Mouse (Mus musculus) cerebellum, postnatal 10 days (tissue): ENCODE data around the gene Enpp3.
"Not testable (repeated sequence)": the region's sequence is repeated elsewhere in the genome, so short reads cannot be mapped to it uniquely, and the experiment has no call there.

Experiments used
- DNase-seq, 2 experiments: peaks; one replicate each; pipeline ENCODE4 v3.0.0; 2021; ENCODE audit warnings: mixed read lengths in 2 of 2

Enpp3 gene

GRCm38 (mm10) chr10:24821990-24822676 lies 20.5 kb downstream of the Enpp3 start:
- DNase-seq, result no peak

GRCm38 (mm10) chr10:24819526-24819925 lies 23.1 kb downstream of the Enpp3 start:
- no peak for DNase-seq

- no peak for DNase-seq
These were observed 32.0 kb downstream of the Enpp3 start for GRCm38 (mm10) chr10:24810639-24811038.

GRCm38 (mm10) chr10:24806756-24807155 lies 35.9 kb downstream of the Enpp3 start:
- DNase-seq, result no peak

GRCm38 (mm10) chr10:24805876-24806275 lies 36.7 kb downstream of the Enpp3 start:
- DNase-seq, result no peak

- DNase-seq, result no peak
These were observed 37.5 kb downstream of the Enpp3 start for GRCm38 (mm10) chr10:24805173-24805572.

GRCm38 (mm10) chr10:24802742-24803244 lies 39.8 kb downstream of the Enpp3 start:
- not testable (repeated sequence) for DNase-seq

GRCm38 (mm10) chr10:24801796-24802195 lies 40.8 kb downstream of the Enpp3 start:
- DNase-seq, result no peak

GRCm38 (mm10) chr10:24797246-24797645 lies 45.4 kb downstream of the Enpp3 start:
- DNase-seq, result peak; percentile 82 to 87

- no peak for DNase-seq
These were observed 49.9 kb downstream of the Enpp3 start for GRCm38 (mm10) chr10:24792756-24793155.

- DNase-seq, result peak; percentile 54 to 57
These were observed 52.7 kb downstream of the Enpp3 start for GRCm38 (mm10) chr10:24789747-24790545.

- no peak for DNase-seq
These were observed 57.3 kb downstream of the Enpp3 start for GRCm38 (mm10) chr10:24785345-24785744.

GRCm38 (mm10) chr10:24784624-24785276 lies 57.9 kb downstream of the Enpp3 start:
- DNase-seq, result no peak

- peak in 1 of 2 experiments; percentile 12 for DNase-seq
These were observed 58.7 kb downstream of the Enpp3 start for GRCm38 (mm10) chr10:24783946-24784345.

- no peak for DNase-seq
These were observed 64.0 kb downstream of the Enpp3 start for GRCm38 (mm10) chr10:24778643-24779020.

GRCm38 (mm10) chr10:24777916-24778642 lies 64.5 kb downstream of the Enpp3 start:
- peak; percentile 38 to 40 for DNase-seq

GRCm38 (mm10) chr10:24769496-24769895 lies 73.1 kb downstream of the Enpp3 start:
- DNase-seq, result no peak

- peak in 1 of 2 experiments; percentile 9 for DNase-seq
These were observed 74.9 kb downstream of the Enpp3 start for GRCm38 (mm10) chr10:24767695-24768094.

GRCm38 (mm10) chr10:24766061-24766460 lies 76.6 kb downstream of the Enpp3 start:
- DNase-seq, result no peak

GRCm38 (mm10) chr10:24765151-24765755 lies 77.4 kb downstream of the Enpp3 start:
- DNase-seq, result no peak

- DNase-seq, result no peak
These were observed 78.0 kb downstream of the Enpp3 start for GRCm38 (mm10) chr10:24764640-24765039.

- DNase-seq, result no peak
These were observed 79.4 kb downstream of the Enpp3 start for GRCm38 (mm10) chr10:24763257-24763656.
